Mouse (Mus musculus): ENCODE data around the gene Tex29. TPM values are rescaled to one million over a fixed set of nuclear protein-coding genes. Genes with fewer than 3 reads are reported as not detected.
"Not testable (repeated sequence)": the region's sequence is repeated elsewhere in the genome, so short reads cannot be mapped to it uniquely, and the experiment has no call there.

Gene Tex29
- polyA plus RNA-seq, 1 experiment from 2014 or later, result not detected

DNA sequence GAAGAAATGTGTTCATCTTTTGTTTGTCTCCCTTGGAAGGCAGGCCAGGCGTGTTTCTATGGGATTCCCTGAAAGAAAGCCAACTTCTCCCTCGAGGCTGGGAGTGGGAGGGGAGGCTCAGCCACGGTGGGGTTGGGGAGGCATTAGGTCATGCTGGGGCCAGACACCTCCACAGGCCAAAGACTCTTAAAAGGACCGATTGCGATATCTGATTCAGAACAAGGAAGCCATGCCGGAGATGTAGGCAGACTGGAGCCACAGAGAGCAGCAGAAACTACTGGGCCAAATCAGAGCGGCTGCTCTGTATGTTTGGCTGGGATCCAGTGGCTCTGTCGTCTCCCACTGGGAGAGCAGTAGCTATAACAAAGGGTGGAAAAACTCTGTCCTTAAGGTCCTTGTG lies 1.3 kb downstream of the Tex29 start:
- Histone ChIP-seq H3K4me1 (no peaks in the 10 kb centered on the region), H3K27ac (no peak overlapping the region), H3K36me3 (no peaks in the 10 kb centered on the region), H3K4me3 (no peak overlapping the region), H3K9me3 (replicated peaks) (no peaks in the 10 kb centered on the region), H3K27me3 (ENCODE audit: low read depth, poor library complexity, severe bottlenecking) (no peaks in the 10 kb centered on the region)
- DNase-seq (ENCODE audit: low spot score), result no peak
- WGBS, result 72% methylated on average over 8 of the region's 8 CpGs

DNA sequence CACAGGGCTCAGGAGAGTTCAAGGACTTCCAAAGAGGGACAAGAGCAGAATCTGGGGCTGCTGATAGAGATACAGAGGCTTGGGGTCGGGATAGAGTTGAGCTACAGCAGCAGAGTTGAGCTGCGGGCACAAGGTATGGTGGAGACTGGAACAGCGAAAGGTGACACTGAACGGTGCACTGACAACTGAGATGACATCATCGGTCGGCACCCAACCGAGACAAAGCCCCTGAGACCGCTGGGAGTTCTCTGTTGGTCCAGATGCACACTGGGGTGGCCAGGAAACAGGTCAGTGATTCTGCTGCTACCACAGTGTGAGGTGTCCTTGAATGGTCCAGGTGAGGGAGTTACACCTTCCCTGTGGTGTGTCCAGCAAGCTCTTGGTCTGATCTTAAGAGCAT lies 2.5 kb downstream of the Tex29 start:
- no peak overlapping the region for H3K4me3 ChIP-seq
- H3K36me3 ChIP-seq, result no peaks in the 10 kb centered on the region
- H3K9me3 ChIP-seq (replicated peaks), result no peaks in the 10 kb centered on the region
- H3K27me3 ChIP-seq (ENCODE audit: low read depth, poor library complexity, severe bottlenecking), result no peaks in the 10 kb centered on the region
- no peak for DNase-seq (ENCODE audit: low spot score)
- WGBS, result 94% methylated on average over 8 of the region's 8 CpGs
- H3K27ac ChIP-seq, result no peak overlapping the region
- no peaks in the 10 kb centered on the region for H3K4me1 ChIP-seq

DNA sequence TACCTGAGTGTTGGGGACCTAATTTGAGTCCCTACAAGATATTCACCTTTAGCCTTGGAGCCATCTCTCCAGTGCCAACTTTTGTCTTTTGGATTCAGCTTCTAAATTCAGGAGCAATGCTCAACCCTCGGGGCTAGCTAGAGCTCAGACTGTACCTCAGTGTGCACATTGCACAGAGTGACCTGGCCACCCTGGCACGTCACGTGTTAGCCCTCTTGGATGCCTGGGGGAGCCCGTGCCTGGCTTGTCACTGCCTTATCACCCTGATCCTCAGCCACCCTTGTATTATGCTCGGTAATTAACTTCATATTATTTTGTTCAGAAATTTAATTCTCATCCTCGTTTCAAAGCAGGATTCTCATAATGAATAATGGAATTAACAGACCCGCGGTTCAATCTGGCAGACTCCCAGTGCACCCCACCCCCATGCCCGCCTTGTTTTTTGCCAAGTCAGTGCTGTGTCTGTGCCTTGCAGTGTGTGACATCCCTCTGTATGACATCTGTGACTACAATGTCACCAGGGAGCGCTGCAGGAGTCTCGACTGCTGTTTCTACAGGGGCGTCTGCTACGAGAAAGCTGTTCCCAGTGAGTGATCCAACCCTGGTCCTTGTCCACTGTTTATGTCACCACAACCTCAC lies 3.5 kb downstream of the Tex29 start:
- no peak overlapping the region for H3K4me3 ChIP-seq
- no peaks in the 10 kb centered on the region for H3K4me1 ChIP-seq
- H3K27ac ChIP-seq, result no peak overlapping the region
- H3K27me3 ChIP-seq (ENCODE audit: low read depth, poor library complexity, severe bottlenecking), result no peaks in the 10 kb centered on the region
- DNase-seq (ENCODE audit: low spot score), result no peak
- no peaks in the 10 kb centered on the region for H3K36me3 ChIP-seq
- 88% methylated on average over 13 of the region's 13 CpGs for WGBS
- H3K9me3 ChIP-seq (replicated peaks), result no peaks in the 10 kb centered on the region

DNA sequence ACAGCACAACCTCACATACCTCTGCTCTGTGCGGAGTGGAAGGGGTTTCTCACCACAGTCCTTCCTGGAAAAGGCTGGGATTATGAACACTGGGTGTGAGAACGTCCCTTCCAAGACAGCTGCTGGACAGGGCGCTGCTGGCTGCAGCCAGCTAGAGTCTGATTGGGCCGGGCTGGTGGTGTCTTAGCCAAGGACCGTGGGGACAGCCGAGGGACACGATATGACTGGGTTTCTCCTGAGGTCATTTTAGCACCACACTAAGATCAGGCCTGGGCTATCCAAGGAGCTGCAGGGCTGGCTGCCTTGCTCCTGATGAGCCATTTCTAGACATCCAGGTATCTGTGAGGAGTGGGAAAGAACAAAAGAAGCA lies 4.0 kb downstream of the Tex29 start:
- Histone ChIP-seq H3K4me1 (no peaks in the 10 kb centered on the region), H3K27me3 (ENCODE audit: low read depth, poor library complexity, severe bottlenecking) (no peaks in the 10 kb centered on the region), H3K9me3 (replicated peaks) (no peaks in the 10 kb centered on the region), H3K4me3 (no peak overlapping the region), H3K27ac (no peak overlapping the region), H3K36me3 (no peaks in the 10 kb centered on the region)
- 90% methylated on average over 7 of the region's 7 CpGs for WGBS
- no peak for DNase-seq (ENCODE audit: low spot score)

DNA sequence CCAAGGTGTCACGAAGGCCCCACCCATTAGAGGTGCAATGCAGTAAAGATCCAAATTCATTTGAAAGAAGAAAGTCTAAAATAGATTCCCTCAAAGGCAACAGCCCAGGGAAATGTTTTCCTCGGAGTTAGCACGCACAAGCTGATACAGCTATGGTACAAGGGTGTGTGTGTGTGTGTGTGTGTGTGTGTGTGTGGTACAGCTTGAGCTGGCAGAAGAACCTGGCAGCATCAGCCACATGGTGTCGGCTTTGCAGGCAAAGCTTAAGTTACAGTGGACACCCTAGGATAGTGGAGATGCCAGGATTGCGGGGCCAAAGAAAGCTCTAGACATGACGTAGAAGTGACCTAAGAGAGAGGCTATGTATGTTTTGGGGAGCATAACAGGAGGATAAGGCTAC lies 6.5 kb downstream of the Tex29 start:
- no peak overlapping the region for H3K4me3 ChIP-seq
- no peaks in the 10 kb centered on the region for H3K36me3 ChIP-seq
- H3K4me1 ChIP-seq, result no peaks in the 10 kb centered on the region
- no peaks in the 10 kb centered on the region for H3K27me3 ChIP-seq (ENCODE audit: low read depth, poor library complexity, severe bottlenecking)
- no peak for DNase-seq (ENCODE audit: low spot score)
- no peaks in the 10 kb centered on the region for H3K9me3 ChIP-seq (replicated peaks)
- WGBS, result 95% methylated on average over 6 of the region's 6 CpGs
- H3K27ac ChIP-seq, result no peak overlapping the region

DNA sequence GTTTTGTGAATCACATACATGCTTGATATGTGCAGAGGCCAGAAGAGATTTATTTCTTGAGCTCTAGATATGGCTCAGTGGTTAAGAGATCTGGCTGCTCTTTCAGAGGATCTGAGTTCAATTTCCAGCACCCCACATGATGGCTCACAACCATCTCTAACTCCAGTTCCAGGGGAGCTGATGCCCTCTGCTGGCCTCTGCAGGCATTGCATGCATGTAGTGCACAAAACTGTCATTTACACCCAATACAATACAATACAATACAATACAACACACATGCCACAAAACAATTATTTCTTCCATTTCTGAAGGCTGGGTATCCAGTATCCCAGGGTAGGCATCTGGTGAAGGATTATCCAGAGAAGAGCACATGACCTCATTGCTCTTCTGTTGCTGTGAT lies 27.6 kb downstream of the Tex29 start:
- Histone ChIP-seq H3K4me1 (no peaks in the 10 kb centered on the region), H3K4me3 (no peak overlapping the region), H3K27me3 (ENCODE audit: low read depth, poor library complexity, severe bottlenecking) (no peaks in the 10 kb centered on the region), H3K27ac (no peak overlapping the region), H3K36me3 (no peaks in the 10 kb centered on the region), H3K9me3 (replicated peaks) (no peaks in the 10 kb centered on the region)
- no peak for DNase-seq (ENCODE audit: low spot score)

DNA sequence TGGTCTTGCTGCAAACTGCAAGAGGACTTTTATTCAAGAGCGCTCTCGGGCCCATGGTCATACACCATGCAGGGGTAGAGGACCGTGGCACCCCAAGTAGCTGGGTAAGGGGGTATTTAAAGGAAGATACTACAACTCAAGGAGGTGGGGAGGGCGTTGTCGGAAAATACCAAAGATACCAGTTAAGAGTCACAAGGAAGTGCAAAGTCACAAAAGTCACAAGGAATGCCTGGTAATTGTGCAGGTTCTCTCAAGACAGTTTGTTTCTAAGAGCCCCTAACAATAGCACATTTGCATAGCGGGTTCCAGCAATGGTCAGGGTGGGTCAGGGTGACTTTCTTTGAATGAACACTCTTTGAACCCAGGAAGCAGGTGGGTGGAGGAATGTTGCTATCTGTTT lies 34.0 kb downstream of the Tex29 start:
- H3K4me3 ChIP-seq; H3K27ac ChIP-seq; H3K4me1 ChIP-seq; H3K27me3 ChIP-seq (ENCODE audit: low read depth, poor library complexity, severe bottlenecking); DNase-seq (ENCODE audit: low spot score); H3K36me3 ChIP-seq; H3K9me3 ChIP-seq (replicated peaks): not testable (repeated sequence)
- 94% methylated on average over 6 of the region's 6 CpGs for WGBS

DNA sequence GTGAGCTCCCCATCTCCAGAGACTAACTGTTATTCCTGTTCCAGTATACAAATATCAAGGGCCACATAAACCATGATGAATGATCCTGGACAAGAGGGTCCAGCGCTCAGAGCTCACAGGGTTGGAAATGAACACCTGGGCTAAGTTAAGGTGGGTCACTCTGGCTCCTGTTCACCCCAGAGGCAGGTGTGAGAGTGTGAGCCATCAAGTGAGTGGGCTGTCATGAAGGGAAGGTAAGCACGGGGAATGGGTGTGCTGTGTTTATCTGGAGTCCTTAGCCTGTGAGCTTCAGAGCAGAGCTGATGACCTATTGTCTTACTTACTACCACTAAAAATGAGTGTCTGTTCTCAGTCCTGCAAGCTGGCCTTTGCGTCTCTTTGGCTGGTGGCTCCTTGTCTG lies 44.4 kb downstream of the Tex29 start:
- Histone ChIP-seq H3K27me3 (ENCODE audit: low read depth, poor library complexity, severe bottlenecking) (no peaks in the 10 kb centered on the region), H3K4me1 (no peaks in the 10 kb centered on the region), H3K9me3 (replicated peaks) (no peaks in the 10 kb centered on the region), H3K27ac (no peak overlapping the region), H3K36me3 (no peaks in the 10 kb centered on the region), H3K4me3 (no peak overlapping the region)
- DNase-seq (ENCODE audit: low spot score), result no peak
- 92% methylated on average over 3 of the region's 3 CpGs for WGBS

DNA sequence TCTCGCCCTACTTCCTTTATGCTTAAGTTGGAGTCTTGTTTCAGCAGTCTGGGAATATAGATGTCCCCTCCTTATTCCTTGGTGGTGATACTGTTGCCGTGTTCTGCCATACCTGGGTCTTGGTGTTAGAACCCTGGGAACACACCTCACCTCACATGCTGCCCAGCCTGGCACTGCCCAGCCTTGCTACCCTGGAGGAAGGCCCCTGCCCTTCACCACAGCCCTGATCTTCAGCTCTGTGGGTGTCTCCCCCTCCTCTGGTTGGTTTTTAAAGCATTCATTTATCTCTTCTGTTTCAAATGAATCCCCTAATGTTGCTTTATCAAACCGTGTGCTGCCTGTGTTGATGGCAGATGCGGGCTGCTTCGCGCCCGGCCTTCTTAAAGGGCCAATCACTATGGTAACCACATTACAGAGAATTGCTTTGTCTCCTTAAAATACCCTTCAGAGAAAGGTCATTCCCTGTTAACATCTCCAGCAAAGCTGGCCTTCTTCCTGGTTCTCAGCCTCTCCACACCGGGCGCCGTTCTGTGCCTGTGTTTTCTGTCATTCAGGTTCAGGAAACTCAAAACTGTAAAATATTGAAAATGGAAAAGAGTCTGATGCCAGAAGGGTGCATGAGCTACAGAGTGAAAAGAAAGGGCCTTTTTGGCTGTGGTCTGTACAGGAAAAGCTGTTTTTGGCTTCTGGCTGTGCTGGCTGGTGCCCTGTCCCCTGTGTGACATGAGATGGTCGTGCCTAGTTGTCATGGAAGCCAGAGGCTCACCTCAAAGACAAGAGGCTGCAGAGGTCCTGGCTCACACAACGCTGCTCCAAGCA lies 45.8 kb downstream of the Tex29 start:
- H3K9me3 ChIP-seq (replicated peaks), result no peaks in the 10 kb centered on the region
- H3K27ac ChIP-seq, result no peak overlapping the region
- WGBS, result 86% methylated on average over 12 of the region's 12 CpGs
- H3K4me3 ChIP-seq, result no peak overlapping the region
- H3K36me3 ChIP-seq, result no peaks in the 10 kb centered on the region
- no peak for DNase-seq (ENCODE audit: low spot score)
- H3K4me1 ChIP-seq, result no peaks in the 10 kb centered on the region
- no peaks in the 10 kb centered on the region for H3K27me3 ChIP-seq (ENCODE audit: low read depth, poor library complexity, severe bottlenecking)

DNA sequence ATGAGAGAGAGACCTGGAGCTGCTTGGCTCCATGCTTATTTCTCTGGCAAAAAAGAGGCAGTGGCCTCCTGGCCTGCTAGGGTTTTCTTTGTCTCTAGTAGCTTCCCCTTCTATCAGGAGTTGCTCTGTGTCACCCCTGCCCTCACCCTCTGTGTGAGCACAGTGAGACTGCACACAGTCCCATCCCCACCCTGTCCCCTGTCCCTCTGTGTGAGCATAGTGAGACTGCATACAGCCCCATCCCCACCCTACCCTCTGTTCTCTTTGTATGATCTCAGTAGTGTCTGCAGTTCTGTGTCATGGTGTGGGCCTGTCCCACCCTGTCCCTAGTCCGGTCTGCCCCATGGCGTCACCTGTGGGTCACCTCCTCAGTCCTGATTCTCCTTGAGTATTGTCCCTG lies 46.5 kb downstream of the Tex29 start:
- Histone ChIP-seq H3K27ac (no peak overlapping the region), H3K27me3 (ENCODE audit: low read depth, poor library complexity, severe bottlenecking) (no peaks in the 10 kb centered on the region), H3K4me3 (no peak overlapping the region), H3K36me3 (no peaks in the 10 kb centered on the region), H3K9me3 (replicated peaks) (no peaks in the 10 kb centered on the region), H3K4me1 (no peaks in the 10 kb centered on the region)
- WGBS, result 96% methylated on average over 2 of the region's 2 CpGs
- DNase-seq (ENCODE audit: low spot score), result no peak

DNA sequence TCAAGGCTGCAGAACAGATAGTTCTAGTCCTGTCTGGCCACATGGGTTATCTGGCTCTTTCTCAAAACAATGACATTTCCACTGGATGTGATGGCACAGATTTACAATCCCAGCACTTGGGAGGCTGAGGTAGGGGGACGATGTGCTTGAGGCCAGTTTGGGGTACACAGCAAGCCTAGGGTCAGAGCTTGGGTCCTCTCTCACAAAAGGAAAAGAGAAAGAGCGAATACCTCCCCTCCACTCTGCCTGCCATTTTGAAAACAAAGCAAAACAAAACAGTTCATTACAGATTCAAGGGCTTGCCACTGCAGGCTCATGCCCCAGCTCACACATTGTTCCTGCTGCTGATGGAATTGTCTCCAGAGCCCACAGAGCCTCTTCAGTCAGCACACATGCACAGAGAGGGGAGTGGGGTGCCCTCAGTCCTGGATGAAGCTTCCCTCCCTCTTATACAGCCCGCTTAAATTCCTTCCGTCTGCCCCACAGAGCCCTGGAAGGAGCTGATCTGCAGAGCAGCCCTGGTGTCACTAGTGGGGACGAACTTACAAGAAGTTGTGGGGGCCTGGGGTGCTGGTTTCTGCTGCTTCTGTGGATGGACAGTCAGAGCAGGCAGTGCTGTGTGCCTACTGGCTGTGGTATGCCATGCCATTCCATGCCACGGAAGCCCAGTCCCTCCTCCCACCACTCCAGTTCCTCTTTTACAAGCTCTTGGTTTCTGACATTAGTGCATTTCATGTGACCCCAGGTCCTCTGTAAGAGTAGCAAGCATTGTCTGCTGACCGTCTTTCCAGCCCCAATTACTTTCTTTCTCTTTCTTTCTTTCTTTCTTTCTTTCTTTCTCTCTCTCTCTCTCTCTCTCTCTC lies 49.1 kb downstream of the Tex29 start:
- no peak for DNase-seq (ENCODE audit: low spot score)
- no peak overlapping the region for H3K4me3 ChIP-seq

DNA sequence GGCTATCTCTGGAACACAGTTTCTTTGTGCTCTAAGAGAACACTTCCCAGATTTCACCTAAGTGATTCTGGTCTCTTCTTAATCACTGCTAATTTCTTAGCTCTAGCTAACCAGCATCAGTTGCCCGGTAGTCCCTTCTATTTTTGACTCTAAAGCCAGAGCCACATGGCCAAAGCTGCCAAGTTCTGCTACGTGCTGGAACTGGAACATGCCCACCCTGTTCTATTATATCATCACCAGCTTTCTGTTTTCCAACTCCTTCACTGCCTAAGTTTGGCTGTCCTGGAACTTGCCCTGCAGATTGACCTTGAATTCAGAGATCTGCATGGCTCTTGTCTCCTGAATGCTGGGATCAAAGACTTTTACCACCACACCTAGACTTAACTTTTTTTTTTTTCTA lies 52.5 kb downstream of the Tex29 start:
- no peaks in the 10 kb centered on the region for H3K9me3 ChIP-seq (replicated peaks)
- DNase-seq (ENCODE audit: low spot score), result no peak
- H3K27me3 ChIP-seq (ENCODE audit: low read depth, poor library complexity, severe bottlenecking), result no peaks in the 10 kb centered on the region
- H3K4me1 ChIP-seq, result no peaks in the 10 kb centered on the region
- 93% methylated on average over 2 of the region's 2 CpGs for WGBS
- H3K4me3 ChIP-seq, result no peak overlapping the region
- H3K27ac ChIP-seq, result no peak overlapping the region
- H3K36me3 ChIP-seq, result no peaks in the 10 kb centered on the region

More for the DNA sequence above, 49.1 kb downstream of the Tex29 start:
- Histone ChIP-seq H3K9me3 (replicated peaks) (no peaks in the 10 kb centered on the region), H3K4me1 (no peaks in the 10 kb centered on the region), H3K36me3 (no peaks in the 10 kb centered on the region), H3K27me3 (ENCODE audit: low read depth, poor library complexity, severe bottlenecking) (no peaks in the 10 kb centered on the region), H3K27ac (no peak overlapping the region)
- 78% methylated on average over 7 of the region's 7 CpGs for WGBS

DNA sequence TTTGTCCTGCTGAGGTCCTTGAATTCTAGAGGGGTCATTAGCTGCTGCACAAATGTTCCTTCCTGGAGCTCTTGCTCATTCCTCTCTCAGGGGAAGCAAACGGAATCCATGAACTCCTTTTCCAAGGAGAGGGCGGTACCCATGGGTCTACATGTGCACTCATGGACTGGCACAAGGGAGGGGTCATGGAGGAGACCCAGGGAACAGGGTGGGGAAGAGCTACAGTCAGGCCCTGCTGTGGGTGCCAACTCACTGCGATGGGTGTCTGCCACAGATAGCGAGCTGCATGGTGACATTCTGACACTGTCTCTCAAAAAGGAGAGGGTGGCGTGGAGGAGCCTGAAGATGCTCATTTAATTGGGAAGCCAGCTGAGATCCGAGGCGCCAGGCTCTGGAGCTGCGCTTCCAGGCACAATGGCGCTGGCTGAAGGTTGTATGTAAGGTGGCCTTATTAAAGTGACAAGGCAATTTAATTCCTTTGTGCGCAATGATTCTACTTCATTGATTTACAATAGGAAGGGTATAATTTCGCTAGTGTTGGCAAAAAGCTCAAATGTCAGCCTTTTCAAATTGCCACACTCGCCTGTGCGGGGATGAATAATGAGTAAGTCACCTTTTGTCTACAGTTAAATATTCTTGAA lies 55.9 kb downstream of the Tex29 start:
- Histone ChIP-seq H3K27ac (no peak overlapping the region), H3K4me3 (no peak overlapping the region), H3K27me3 (ENCODE audit: low read depth, poor library complexity, severe bottlenecking) (no peaks in the 10 kb centered on the region), H3K9me3 (replicated peaks) (no peaks in the 10 kb centered on the region), H3K4me1 (no peaks in the 10 kb centered on the region), H3K36me3 (no peaks in the 10 kb centered on the region)
- 90% methylated on average over 13 of the region's 13 CpGs for WGBS
- no peak for DNase-seq (ENCODE audit: low spot score)
